Mouse (Mus musculus): ENCODE results near the gene Wdr11. TPM values are rescaled to one million over a fixed set of nuclear protein-coding genes. Genes with fewer than 3 reads are reported as not detected.

Gene Wdr11
- polyA plus RNA-seq, 1 experiment from 2014 or later, result 37.1 TPM

GRCm38 (mm10) chr7:129673776-129674175 is 82.1 kb downstream of the Wdr11 start:
- Histone ChIP-seq H3K9ac (replicated peaks; ENCODE audit: low read depth, low read length) (no peak overlapping the region), H3K27ac (ENCODE audit: low read depth, low read length) (no peak overlapping the region), H3K36me3 (ENCODE audit: control insufficient read depth, insufficient read depth, low read length) (no peaks in the 10 kb centered on the region), H3K4me2 (ENCODE audit: low read depth, low read length) (no peak overlapping the region), H3K27me3 (ENCODE audit: control insufficient read depth, insufficient read depth, low read length) (no peaks in the 10 kb centered on the region), H3K4me3 (ENCODE audit: low read depth, low read length) (no peak overlapping the region), H3K4me1 (ENCODE audit: control insufficient read depth, insufficient read depth, low read length) (peaks cover 4% of the 10 kb centered on the region), H3K9me3 (ENCODE audit: control insufficient read depth, low read length) (no peaks in the 10 kb centered on the region)
- 43% methylated on average over 9 of the region's 9 CpGs for WGBS
- ATAC-seq (ENCODE audit: low read depth), result no peak

- H3K27me3 ChIP-seq (ENCODE audit: control insufficient read depth, insufficient read depth, low read length), result no peaks in the 10 kb centered on the region
- no peak overlapping the region for H3K27ac ChIP-seq (ENCODE audit: low read depth, low read length)
- no peaks in the 10 kb centered on the region for H3K36me3 ChIP-seq (ENCODE audit: control insufficient read depth, insufficient read depth, low read length)
- no peak overlapping the region for H3K4me2 ChIP-seq (ENCODE audit: low read depth, low read length)
- 79% methylated on average over 4 of the region's 4 CpGs for WGBS
- no peaks in the 10 kb centered on the region for H3K9me3 ChIP-seq (ENCODE audit: control insufficient read depth, low read length)
- no peak overlapping the region for H3K4me3 ChIP-seq (ENCODE audit: low read depth, low read length)
- no peak overlapping the region for H3K9ac ChIP-seq (replicated peaks; ENCODE audit: low read depth, low read length)
- no peak for ATAC-seq (ENCODE audit: low read depth)
- peaks cover 6% of the 10 kb centered on the region for H3K4me1 ChIP-seq (ENCODE audit: control insufficient read depth, insufficient read depth, low read length)
Measured at GRCm38 (mm10) chr7:129674558-129674957, 82.9 kb downstream of the Wdr11 start.

DNA sequence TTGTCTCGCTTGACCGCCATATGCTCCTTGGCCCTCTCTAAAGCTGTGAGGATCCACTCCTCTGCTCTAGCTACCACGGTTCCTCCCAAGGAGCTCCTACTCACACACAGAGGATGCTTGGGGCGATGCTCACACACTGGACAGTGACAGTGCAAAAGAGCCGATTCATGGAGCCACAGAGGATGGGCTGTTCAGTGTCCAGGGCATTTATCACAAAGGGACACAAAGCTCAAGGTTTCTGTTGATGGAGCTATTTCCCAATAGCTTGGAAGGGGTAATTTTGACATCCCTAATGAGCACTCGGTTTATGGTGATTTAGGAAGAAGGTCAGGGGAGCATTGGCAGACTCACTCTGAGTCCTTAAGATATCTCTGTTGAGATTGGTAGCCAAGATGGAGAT is 84.2 kb downstream of the Wdr11 start:
- Histone ChIP-seq H3K9ac (replicated peaks; ENCODE audit: low read depth, low read length) (no peak overlapping the region), H3K27me3 (ENCODE audit: control insufficient read depth, insufficient read depth, low read length) (no peaks in the 10 kb centered on the region), H3K4me3 (ENCODE audit: low read depth, low read length) (no peak overlapping the region), H3K4me1 (ENCODE audit: control insufficient read depth, insufficient read depth, low read length) (peaks cover 6% of the 10 kb centered on the region), H3K27ac (ENCODE audit: low read depth, low read length) (no peak overlapping the region), H3K4me2 (ENCODE audit: low read depth, low read length) (no peak overlapping the region), H3K9me3 (ENCODE audit: control insufficient read depth, low read length) (no peaks in the 10 kb centered on the region), H3K36me3 (ENCODE audit: control insufficient read depth, insufficient read depth, low read length) (no peaks in the 10 kb centered on the region)
- WGBS, result 95% methylated on average over 6 of the region's 6 CpGs
- ATAC-seq (ENCODE audit: low read depth), result no peak

DNA sequence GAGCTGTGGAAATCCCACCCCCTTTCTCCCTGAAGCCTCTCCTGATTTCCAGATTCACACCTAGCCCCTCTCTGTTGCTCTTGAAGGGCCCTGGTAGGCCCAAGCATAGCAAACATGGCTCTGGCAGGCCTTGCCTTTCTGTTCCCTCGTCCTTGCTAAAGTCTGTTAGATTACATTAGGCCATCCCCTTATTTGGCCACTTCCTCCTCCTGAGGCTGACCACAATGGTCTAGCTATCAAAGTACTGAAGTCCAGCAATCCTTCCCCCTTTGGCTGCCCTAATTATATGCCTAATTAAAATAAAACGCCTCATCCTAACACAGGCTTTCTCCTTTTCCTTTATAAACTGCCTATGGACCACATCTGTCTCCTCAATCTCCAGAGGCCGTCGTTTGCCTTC is 85.5 kb downstream of the Wdr11 start:
- whole genome bisulfite sequencing, result 55% methylated on average over 4 of the region's 4 CpGs
- no peak overlapping the region for H3K4me3 ChIP-seq (ENCODE audit: low read depth, low read length)
- no peak overlapping the region for H3K4me2 ChIP-seq (ENCODE audit: low read depth, low read length)
- no peaks in the 10 kb centered on the region for H3K36me3 ChIP-seq (ENCODE audit: control insufficient read depth, insufficient read depth, low read length)
- H3K27me3 ChIP-seq (ENCODE audit: control insufficient read depth, insufficient read depth, low read length), result no peaks in the 10 kb centered on the region
- peaks cover 6% of the 10 kb centered on the region for H3K4me1 ChIP-seq (ENCODE audit: control insufficient read depth, insufficient read depth, low read length)
- ATAC-seq (ENCODE audit: low read depth), result no peak
- no peaks in the 10 kb centered on the region for H3K9me3 ChIP-seq (ENCODE audit: control insufficient read depth, low read length)
- no peak overlapping the region for H3K9ac ChIP-seq (replicated peaks; ENCODE audit: low read depth, low read length)
- H3K27ac ChIP-seq (ENCODE audit: low read depth, low read length), result no peak overlapping the region

GRCm38 (mm10) chr7:129678431-129678830 is 86.8 kb downstream of the Wdr11 start:
- Histone ChIP-seq H3K36me3 (ENCODE audit: control insufficient read depth, insufficient read depth, low read length) (no peaks in the 10 kb centered on the region), H3K27me3 (ENCODE audit: control insufficient read depth, insufficient read depth, low read length) (no peaks in the 10 kb centered on the region), H3K4me1 (ENCODE audit: control insufficient read depth, insufficient read depth, low read length) (peaks cover 6% of the 10 kb centered on the region), H3K27ac (ENCODE audit: low read depth, low read length) (0 out of 2 replicates have a peak overlapping the region, but pooled peaks have one; percentile 18), H3K9ac (replicated peaks; ENCODE audit: low read depth, low read length) (no peak overlapping the region), H3K9me3 (ENCODE audit: control insufficient read depth, low read length) (no peaks in the 10 kb centered on the region), H3K4me2 (ENCODE audit: low read depth, low read length) (no peak overlapping the region), H3K4me3 (ENCODE audit: low read depth, low read length) (no peak overlapping the region)
- ATAC-seq (ENCODE audit: low read depth), result no peak
- 30% methylated on average over 8 of the region's 8 CpGs for WGBS

- Histone ChIP-seq H3K36me3 (ENCODE audit: control insufficient read depth, insufficient read depth, low read length) (no peaks in the 10 kb centered on the region), H3K9me3 (ENCODE audit: control insufficient read depth, low read length) (no peaks in the 10 kb centered on the region), H3K27ac (ENCODE audit: low read depth, low read length) (no peak overlapping the region), H3K4me1 (ENCODE audit: control insufficient read depth, insufficient read depth, low read length) (peaks cover 6% of the 10 kb centered on the region), H3K4me2 (ENCODE audit: low read depth, low read length) (no peak overlapping the region), H3K9ac (replicated peaks; ENCODE audit: low read depth, low read length) (no peak overlapping the region), H3K4me3 (ENCODE audit: low read depth, low read length) (no peak overlapping the region), H3K27me3 (ENCODE audit: control insufficient read depth, insufficient read depth, low read length) (no peaks in the 10 kb centered on the region)
- ATAC-seq (ENCODE audit: low read depth), result no peak
- WGBS, result 10% methylated on average over 8 of the region's 8 CpGs
Measured at GRCm38 (mm10) chr7:129678972-129679371, 87.3 kb downstream of the Wdr11 start.

DNA sequence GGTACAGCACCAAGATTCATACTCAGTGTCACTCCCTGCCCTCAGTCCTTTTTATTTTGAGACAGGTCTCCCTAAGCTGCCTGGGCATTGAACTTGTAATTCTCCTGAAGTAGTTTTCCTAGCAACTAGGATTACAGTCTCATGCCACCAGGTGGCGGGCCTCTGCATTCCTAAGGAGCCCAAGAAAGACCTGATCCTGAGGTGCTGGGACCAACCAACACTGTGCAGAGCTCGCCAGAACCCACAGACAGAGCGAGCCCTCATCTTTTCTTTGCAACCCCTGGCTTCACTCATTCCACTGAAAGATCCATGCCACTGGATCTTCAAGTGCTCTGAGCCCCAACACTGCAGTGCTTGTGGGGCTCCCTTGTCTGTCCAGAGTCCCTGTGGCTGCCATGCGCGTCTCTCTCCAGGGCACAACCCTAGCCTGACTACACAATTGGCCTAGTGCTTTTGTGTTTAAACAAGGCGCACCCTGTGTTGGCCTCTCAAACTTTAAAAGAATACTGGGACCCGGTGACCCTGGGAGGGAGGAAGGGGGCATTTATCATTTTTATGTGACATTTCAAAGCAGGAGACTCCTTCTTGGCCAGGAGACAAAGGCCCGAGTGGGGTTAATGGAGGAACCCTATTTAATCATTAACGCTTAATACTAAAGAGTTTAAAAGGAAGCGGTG is 89.0 kb downstream of the Wdr11 start:
- H3K4me1 ChIP-seq (ENCODE audit: control insufficient read depth, insufficient read depth, low read length), result peaks cover 6% of the 10 kb centered on the region; the same call in 1 of the 2 replicates
- H3K9ac ChIP-seq (replicated peaks; ENCODE audit: low read depth, low read length), result no peak overlapping the region
- no peaks in the 10 kb centered on the region for H3K36me3 ChIP-seq (ENCODE audit: control insufficient read depth, insufficient read depth, low read length)
- no peaks in the 10 kb centered on the region for H3K9me3 ChIP-seq (ENCODE audit: control insufficient read depth, low read length)
- no peaks in the 10 kb centered on the region for H3K27me3 ChIP-seq (ENCODE audit: control insufficient read depth, insufficient read depth, low read length)
- 11% methylated on average over 10 of the region's 10 CpGs for WGBS
- ATAC-seq (ENCODE audit: low read depth), result peak; percentile 72; the same call in 1 of the 2 replicates
- no peak overlapping the region for H3K27ac ChIP-seq (ENCODE audit: low read depth, low read length)
- H3K4me2 ChIP-seq (ENCODE audit: low read depth, low read length), result no peak overlapping the region
- no peak overlapping the region for H3K4me3 ChIP-seq (ENCODE audit: low read depth, low read length)

DNA sequence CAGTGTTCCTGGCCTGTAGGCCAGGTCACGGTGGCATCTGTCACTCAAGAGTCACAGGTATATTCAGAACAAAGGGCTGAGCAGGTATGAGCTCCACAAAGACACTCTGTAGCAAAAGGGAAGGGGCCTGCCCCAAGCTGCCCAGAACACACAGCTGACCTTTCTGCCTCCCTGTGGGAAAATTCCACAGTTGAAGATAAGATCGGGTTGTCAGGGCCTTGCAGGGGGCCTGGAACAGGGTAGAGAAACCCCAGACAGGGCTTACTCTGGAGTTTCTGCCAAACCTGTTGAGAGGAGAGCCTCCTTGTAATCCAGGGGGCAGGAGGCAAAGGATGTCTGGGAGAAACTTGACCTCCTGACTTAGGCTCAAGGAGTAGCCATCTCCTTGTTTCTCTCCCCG is 90.9 kb downstream of the Wdr11 start:
- Histone ChIP-seq H3K9ac (replicated peaks; ENCODE audit: low read depth, low read length) (no peak overlapping the region), H3K4me3 (ENCODE audit: low read depth, low read length) (no peak overlapping the region), H3K4me1 (ENCODE audit: control insufficient read depth, insufficient read depth, low read length) (peaks cover 6% of the 10 kb centered on the region; the same call in 1 of the 2 replicates), H3K36me3 (ENCODE audit: control insufficient read depth, insufficient read depth, low read length) (no peaks in the 10 kb centered on the region), H3K27ac (ENCODE audit: low read depth, low read length) (no peak overlapping the region), H3K27me3 (ENCODE audit: control insufficient read depth, insufficient read depth, low read length) (no peaks in the 10 kb centered on the region), H3K9me3 (ENCODE audit: control insufficient read depth, low read length) (no peaks in the 10 kb centered on the region), H3K4me2 (ENCODE audit: low read depth, low read length) (no peak overlapping the region)
- 78% methylated on average over 3 of the region's 3 CpGs for WGBS
- ATAC-seq (ENCODE audit: low read depth), result no peak

GRCm38 (mm10) chr7:129685326-129685725 is 93.7 kb downstream of the Wdr11 start:
- no peaks in the 10 kb centered on the region for H3K27me3 ChIP-seq (ENCODE audit: control insufficient read depth, insufficient read depth, low read length)
- no peak overlapping the region for H3K4me3 ChIP-seq (ENCODE audit: low read depth, low read length)
- H3K4me1 ChIP-seq (ENCODE audit: control insufficient read depth, insufficient read depth, low read length), result no peaks in the 10 kb centered on the region
- H3K9ac ChIP-seq (replicated peaks; ENCODE audit: low read depth, low read length), result no peak overlapping the region
- H3K9me3 ChIP-seq (ENCODE audit: control insufficient read depth, low read length), result no peaks in the 10 kb centered on the region
- no peak for ATAC-seq (ENCODE audit: low read depth)
- H3K4me2 ChIP-seq (ENCODE audit: low read depth, low read length), result no peak overlapping the region
- H3K36me3 ChIP-seq (ENCODE audit: control insufficient read depth, insufficient read depth, low read length), result no peaks in the 10 kb centered on the region
- H3K27ac ChIP-seq (ENCODE audit: low read depth, low read length), result no peak overlapping the region
- whole genome bisulfite sequencing, result 73% methylated on average over 5 of the region's 5 CpGs

Data from neural tube, embryonic 14.5 days (tissue).